Mouse (Mus musculus): Measurements from ENCODE around the gene Cdc20. TPM values are rescaled to one million over a fixed set of nuclear protein-coding genes. Genes with fewer than 3 reads are reported as not detected.

Gene Cdc20
- total RNA-seq, 4 experiments from 2014 or later: 2.7 to 4.8 (median 3.8) TPM

- DNase-seq: no peak
These were observed 19.9 kb downstream of the Cdc20 start for GRCm38 (mm10) chr4:118417112-118417797.

- no peak for DNase-seq
These were observed 20.8 kb downstream of the Cdc20 start for GRCm38 (mm10) chr4:118416329-118416728.

DNA sequence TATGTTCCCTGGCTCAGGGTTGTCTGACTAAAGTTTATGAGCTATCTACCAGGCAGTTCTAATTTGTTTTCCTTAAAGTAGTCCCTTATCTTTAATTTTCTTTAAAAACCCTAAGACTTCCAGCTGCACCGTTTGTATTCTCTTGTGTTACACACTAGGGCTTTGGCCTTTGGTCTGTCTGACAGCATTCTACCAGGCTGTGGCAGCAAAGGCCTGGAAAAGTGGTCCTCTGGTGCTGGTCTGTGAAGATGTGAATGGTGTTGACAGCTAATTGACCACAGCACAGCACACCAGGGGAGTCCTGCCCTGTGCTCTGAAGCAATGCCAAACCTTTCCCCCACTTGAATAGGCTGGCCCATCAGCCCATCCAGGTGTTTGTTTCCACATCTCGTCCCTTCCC lies 21.4 kb downstream of the Cdc20 start:
- no peak for DNase-seq

DNA sequence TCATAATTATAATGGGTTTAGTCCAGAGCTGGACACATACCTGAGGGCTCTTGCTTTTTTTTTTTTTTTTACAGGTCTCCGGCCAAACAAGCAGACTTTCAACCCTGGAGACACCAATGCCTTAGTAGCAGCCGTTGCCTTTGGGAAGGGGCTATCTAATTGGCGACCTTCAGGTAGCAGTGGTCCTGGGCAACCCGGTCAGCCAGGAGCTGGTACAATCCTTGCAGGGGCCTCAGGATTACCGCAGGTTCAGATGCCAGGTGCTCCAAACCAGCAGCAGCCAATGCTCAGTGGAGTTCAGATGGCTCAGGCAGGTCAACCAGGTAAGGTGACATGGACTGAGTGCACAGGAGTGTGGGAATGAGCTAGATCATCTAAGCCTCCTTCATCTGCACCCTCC lies 23.6 kb downstream of the Cdc20 start:
- no peak for DNase-seq

DNA sequence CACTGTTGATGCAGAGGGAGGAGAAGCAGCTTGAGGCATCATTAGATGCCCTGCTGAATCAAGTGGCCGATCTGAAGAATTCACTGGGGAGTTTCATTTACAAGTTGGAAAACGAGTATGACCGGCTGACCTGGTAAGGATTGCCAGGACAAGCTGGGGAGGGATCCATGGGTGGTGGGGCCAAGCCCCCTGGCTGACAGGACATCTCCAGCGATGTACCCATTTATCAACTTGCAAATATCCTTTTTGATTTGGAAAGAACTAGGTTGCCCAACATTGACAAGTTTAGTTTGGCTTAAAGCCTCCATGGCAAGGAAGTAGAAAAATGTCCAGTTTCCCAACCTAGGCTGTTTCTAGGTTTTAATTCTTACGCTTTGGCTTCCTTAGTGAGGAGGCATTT lies 26.3 kb downstream of the Cdc20 start:
- no peak for DNase-seq

- DNase-seq: peak; percentile 90
These were observed 27.8 kb downstream of the Cdc20 start, which contains the start of the genes Szt2 and Med8 for GRCm38 (mm10) chr4:118409142-118409900. TSS of gene Szt2 (minus strand) at chr4:118409273. TSS of gene Med8 (plus strand) at chr4:118409337.

- DNase-seq: peak; percentile 29
These were observed 34.5 kb downstream of the Cdc20 start for GRCm38 (mm10) chr4:118402701-118403100.

DNA sequence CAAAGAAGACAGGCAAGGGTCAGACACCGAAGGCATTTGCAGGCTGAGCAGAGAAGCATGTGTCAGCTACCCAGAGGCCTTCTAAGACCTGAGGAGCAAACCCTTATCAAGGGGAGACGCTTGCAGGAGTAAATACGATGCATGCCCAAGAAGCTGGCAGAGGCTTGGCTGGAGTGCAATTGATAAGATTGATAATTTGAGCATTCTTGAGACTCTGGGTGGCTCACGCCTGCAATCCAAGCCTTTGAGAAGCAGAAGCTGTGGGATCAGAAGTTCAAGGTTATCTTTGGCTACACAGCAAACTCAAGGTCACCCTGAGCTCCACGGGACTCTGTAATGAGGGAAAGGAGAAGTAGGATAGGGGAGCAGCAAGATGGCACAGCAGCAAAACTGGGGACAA lies 35.2 kb downstream of the Cdc20 start:
- no peak for DNase-seq

GRCm38 (mm10) chr4:118401421-118401820 lies 35.7 kb downstream of the Cdc20 start:
- DNase-seq: no peak

DNA sequence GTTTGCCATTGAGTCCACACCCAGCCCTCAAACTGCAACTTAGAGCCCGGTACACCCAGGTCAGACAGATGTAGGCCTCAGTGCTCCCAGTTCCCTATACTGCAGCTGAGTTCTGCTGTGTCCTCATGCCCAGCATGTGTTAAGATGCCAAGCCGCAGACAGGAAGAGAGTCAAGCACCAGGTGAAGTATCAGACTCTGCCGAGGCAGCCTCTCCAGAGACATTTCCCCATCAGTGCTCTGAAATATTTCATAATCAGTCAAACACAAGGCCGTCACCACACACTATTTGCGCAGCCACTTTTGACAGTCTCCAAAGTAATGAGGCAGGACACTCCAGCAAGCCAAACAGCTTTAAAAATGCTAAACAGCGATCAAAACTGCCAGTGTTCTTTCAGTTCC lies 38.8 kb downstream of the Cdc20 start:
- DNase-seq: no peak

DNA sequence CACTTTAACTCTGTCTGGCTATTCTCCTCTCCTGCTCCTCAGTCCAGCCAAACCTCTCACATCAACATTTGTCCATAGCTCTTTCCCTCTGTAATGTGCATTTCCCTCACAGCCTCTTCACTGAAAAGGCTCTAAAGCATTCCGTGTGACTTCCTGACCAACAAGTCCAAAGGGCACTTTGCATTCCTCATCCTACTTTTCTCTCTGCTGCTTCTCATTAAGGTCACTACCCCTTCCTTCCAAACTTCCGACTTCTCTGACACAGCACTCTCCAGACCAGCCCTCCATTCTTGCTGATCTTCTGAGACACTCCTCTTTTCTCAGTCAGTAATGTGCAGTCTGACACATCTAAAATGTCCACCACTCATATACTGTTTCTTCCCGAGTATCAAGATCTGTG lies 40.7 kb downstream of the Cdc20 start:
- no peak for DNase-seq

GRCm38 (mm10) chr4:118395289-118395688 lies 41.9 kb downstream of the Cdc20 start:
- DNase-seq: no peak

DNA sequence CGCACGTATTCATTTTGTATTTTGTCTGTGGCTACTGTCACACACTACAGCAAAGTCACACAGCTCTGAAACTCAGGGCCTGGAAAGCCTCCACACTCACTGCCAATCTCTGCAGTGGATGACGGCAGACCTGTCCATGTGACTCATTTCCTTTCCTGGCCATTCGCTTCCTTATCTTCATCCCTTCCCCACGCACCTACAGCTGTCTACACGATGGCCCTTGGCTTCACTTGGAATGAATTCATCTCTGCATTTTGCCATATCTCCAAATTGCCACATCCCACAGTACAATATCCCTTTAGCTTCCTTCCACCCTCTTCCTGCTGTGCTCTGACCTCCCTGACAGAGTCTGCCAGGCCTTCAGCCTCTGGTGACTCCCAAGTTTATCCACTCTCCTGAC lies 42.6 kb downstream of the Cdc20 start:
- no peak for DNase-seq

- no peak for DNase-seq
These were observed 47.0 kb downstream of the Cdc20 start for GRCm38 (mm10) chr4:118390146-118390545.

- no peak for DNase-seq
These were observed 49.8 kb downstream of the Cdc20 start for GRCm38 (mm10) chr4:118387316-118387715.

- no peak for DNase-seq
These were observed 53.9 kb downstream of the Cdc20 start for GRCm38 (mm10) chr4:118383271-118383670.

Other genes starting within 250 kb of the Cdc20 start
- gene Ptprf, start 145.9 kb downstream of the Cdc20 start, total RNA-seq (2022): 10 to 100 TPM; 49.6 to 81.8 (median 63.1) TPM
- 10 to 100 TPM; 22.4 to 45.1 (median 31.7) TPM for gene Szt2, start 28.1 kb downstream of the Cdc20 start, total RNA-seq (2022)
- gene Med8, start 28.0 kb downstream of the Cdc20 start, total RNA-seq (2022): 10 to 100 TPM; 61.3 to 67.6 (median 66.8) TPM
- gene Elovl1, start 9.3 kb downstream of the Cdc20 start, total RNA-seq (2022): 100 to 1,000 TPM in 2 of 4 experiments, 10 to 100 TPM in 2; 73.8 to 108 (median 99.3) TPM
- under 1 TPM in 1 of 4 experiments, not detected in 3; 0.15 TPM for gene Mpl, start 20.2 kb upstream of the Cdc20 start, total RNA-seq (2022)
- gene Tie1, start 52.7 kb upstream of the Cdc20 start, total RNA-seq (2022): 10 to 100 TPM; 30.0 to 53.6 (median 45.1) TPM
- gene 2610528J11Rik, start 89.6 kb upstream of the Cdc20 start, total RNA-seq (2022): not detected
- not detected for gene Tmem125, start 106.7 kb upstream of the Cdc20 start, total RNA-seq (2022)
- under 1 TPM in 2 of 4 experiments, not detected in 2; 0.06 to 0.22 TPM for gene Cfap57, start 183.4 kb upstream of the Cdc20 start, total RNA-seq (2022)
- 10 to 100 TPM; 69.8 to 83.0 (median 76.6) TPM for gene Ebna1bp2, start 183.4 kb upstream of the Cdc20 start, total RNA-seq (2022)
- gene Olfr62, start 221.6 kb upstream of the Cdc20 start, total RNA-seq (2022): not detected

Measured in adrenal gland, adult 8-10 months (tissue).